Mouse (Mus musculus) kidney, embryonic 14.5 days (tissue): ENCODE measurements around the gene H2afv. TPM values are rescaled to one million over a fixed set of nuclear protein-coding genes. Genes with fewer than 3 reads are reported as not detected.
A peak's percentile ranks its signal among the peaks of the same experiment; 100 is the strongest.

ENCODE experiments used
- ATAC-seq: fragments of 200-750 bp; cut with Nextera tagmentation; 2 replicates; pipeline ENCODE4 v1.8.0; 2017; ENCODE audit warnings: moderate number of reproducible peaks, mild to moderate bottlenecking, moderate TSS enrichment, moderate library complexity; ENCODE audit not compliant: low FRiP score, low TSS enrichment
- H3K27ac ChIP-seq: fragments of 300-500 bp; sonication (generic); 2 replicates; pipeline ENCODE4 v1.5.1; 2014; ENCODE audit warnings: low read depth, mild to moderate bottlenecking, low read length, moderate library complexity, mixed read lengths
- H3K27me3 ChIP-seq: fragments of 300-500 bp; sonication (generic); 2 replicates; pipeline ENCODE4 v1.6.1; 2014; ENCODE audit warnings: mild to moderate bottlenecking, low read length; ENCODE audit not compliant: control insufficient read depth, insufficient read depth
- H3K36me3 ChIP-seq: fragments of 300-500 bp; sonication (generic); 2 replicates; pipeline ENCODE4 v1.6.1; 2014; ENCODE audit warnings: low read length, mixed read lengths; ENCODE audit not compliant: control insufficient read depth, insufficient read depth
- H3K4me1 ChIP-seq: fragments of 300-500 bp; sonication (generic); 2 replicates; pipeline ENCODE4 v1.6.1; 2014; ENCODE audit warnings: low read length, mixed read lengths; ENCODE audit not compliant: control insufficient read depth, insufficient read depth
- H3K4me2 ChIP-seq: fragments of 300-500 bp; sonication (generic); replicated peaks from 2 replicates; pipeline ENCODE4 v1.6.1; 2014; ENCODE audit warnings: low read depth, mild to moderate bottlenecking, low read length
- H3K4me3 ChIP-seq: fragments of 300-500 bp; sonication (generic); 2 replicates; pipeline ENCODE4 v1.5.1; 2014; ENCODE audit warnings: mild to moderate bottlenecking, low read length
- H3K9ac ChIP-seq: fragments of 300-500 bp; sonication (generic); 2 replicates; pipeline ENCODE4 v1.6.1; 2014; ENCODE audit warnings: low read depth, mild to moderate bottlenecking, low read length, moderate library complexity
- H3K9me3 ChIP-seq: fragments of 300-500 bp; sonication (generic); 2 replicates; pipeline ENCODE4 v1.6.1; 2016; ENCODE audit warnings: low read length; ENCODE audit not compliant: control insufficient read depth
- WGBS: fragments of 180-500 bp; shearing (Covaris S2); extraction: QIAGEN DNeasy Blood & Tissue Kit; methylation state at CpG from one replicate; pipeline ENCODE4 v1.1.7; 2014; 5-methylcytosine and 5-hydroxymethylcytosine counted together
- polyA plus RNA-seq: library from polyadenylated mRNA; unstranded; fragments of >200 nt; fragmentation: Nextera tagmentation; extraction: Ambion mirVana; gene quantifications from 2 replicates; pipeline ENCODE4 v1.2.1, GENCODE M21; 2014

The H2afv gene
- 654 and 761 TPM in 2 replicates for polyA plus RNA-seq

DNA sequence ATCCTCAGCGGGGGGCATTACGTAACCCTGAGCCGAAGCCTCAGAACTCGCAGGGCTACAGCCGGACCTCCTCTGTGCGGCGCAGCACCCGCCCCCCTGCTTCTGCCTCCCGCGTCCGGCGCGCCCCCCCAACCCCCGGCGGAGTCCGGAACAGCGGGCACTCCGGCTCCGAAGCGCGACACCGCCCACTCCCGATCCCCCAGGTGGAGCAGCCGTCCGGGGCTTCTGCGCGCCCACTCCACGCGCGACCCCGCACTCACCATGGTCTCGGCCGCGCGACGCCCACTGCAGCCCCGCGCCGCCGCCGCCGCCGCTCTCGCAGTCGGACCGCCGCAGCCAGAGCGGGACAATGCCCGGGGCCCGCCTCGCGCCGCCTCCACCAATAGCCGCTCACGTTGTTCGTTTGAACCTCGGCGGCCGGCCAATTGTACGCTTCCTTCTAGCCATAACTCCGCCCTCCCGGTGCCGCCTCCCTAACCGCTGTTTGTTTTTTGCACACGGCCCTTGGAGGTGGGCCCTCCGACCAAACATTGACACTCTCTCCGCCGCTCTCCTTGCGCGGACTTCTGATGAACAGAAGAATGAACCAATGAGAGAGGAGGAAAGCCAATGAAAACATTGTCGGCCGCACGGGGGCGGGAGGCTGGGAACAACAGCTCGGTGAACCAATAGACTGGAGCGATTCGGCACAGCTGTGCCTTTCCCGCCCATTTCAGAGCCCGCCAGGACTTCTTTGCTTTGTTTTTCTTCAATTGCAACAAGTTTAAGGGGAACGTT lies at the start of gene H2afv:
TSS of gene H2afv (minus strand) at position 367 of the 777 bp plus-strand sequence.
- Histone ChIP-seq H3K4me1 (peaks cover 3% of the 10 kb centered on the region; the same call in 1 of the 2 replicates), H3K9ac (peak within 1 kb of the TSS; percentile 88), H3K4me2 (peak within 1 kb of the TSS; percentile 49), H3K27ac (peak within 1 kb of the TSS; percentile 92), H3K4me3 (peak within 1 kb of the TSS; percentile 82), H3K36me3 (peaks cover 2% of the 10 kb centered on the region; the same call in 1 of the 2 replicates), H3K9me3 (no peaks in the 10 kb centered on the region), H3K27me3 (no peaks in the 10 kb centered on the region)
- whole genome bisulfite sequencing = under 1% methylated on average over 78 of the region's 80 CpGs
- peak; percentile 99 for ATAC-seq

- H3K27me3 ChIP-seq = no peaks in the 10 kb centered on the region
- H3K27ac ChIP-seq = no peak overlapping the region
- no peak overlapping the region for H3K4me2 ChIP-seq
- no peaks in the 10 kb centered on the region for H3K9me3 ChIP-seq
- 0 out of 2 replicates have a peak, but pooled peaks cover 3% of the 10 kb centered on the region for H3K4me1 ChIP-seq
- 0 out of 2 replicates have a peak, but pooled peaks have one; percentile 62 for ATAC-seq
- no peak overlapping the region for H3K9ac ChIP-seq
- WGBS = 55% methylated on average over 6 of the region's 6 CpGs
- H3K36me3 ChIP-seq = no peaks in the 10 kb centered on the region
- no peak overlapping the region for H3K4me3 ChIP-seq
These were observed 45.7 kb upstream of the H2afv start for GRCm38 (mm10) chr11:6489691-6490503.

DNA sequence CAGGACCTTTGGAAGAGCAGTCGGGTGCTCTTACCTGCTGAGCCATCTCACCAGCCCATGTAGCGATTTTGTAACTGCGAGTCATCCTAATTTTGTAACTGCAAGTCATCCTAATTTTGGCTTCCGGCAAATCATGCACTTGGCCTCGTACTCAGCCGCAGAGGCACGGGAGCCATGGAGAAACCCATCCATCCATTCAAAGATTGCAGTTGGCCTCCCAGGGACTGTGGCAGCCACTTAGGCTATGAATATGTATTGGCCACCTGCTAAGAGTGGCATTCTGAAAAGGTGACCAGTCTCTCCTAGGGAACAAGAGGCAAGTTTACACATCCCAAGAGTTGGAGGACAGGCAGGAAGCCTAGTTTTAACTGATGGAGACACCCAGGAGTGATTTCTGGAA lies 45.0 kb upstream of the H2afv start:
- Histone ChIP-seq H3K4me2 (no peak overlapping the region), H3K36me3 (no peaks in the 10 kb centered on the region), H3K4me1 (0 out of 2 replicates have a peak, but pooled peaks cover 3% of the 10 kb centered on the region), H3K9ac (no peak overlapping the region), H3K9me3 (no peaks in the 10 kb centered on the region), H3K27me3 (no peaks in the 10 kb centered on the region), H3K4me3 (no peak overlapping the region), H3K27ac (no peak overlapping the region)
- 87% methylated on average over 7 of the region's 7 CpGs for WGBS
- ATAC-seq = no peak

- WGBS = 96% methylated on average over 5 of the region's 5 CpGs
- no peak overlapping the region for H3K27ac ChIP-seq
- no peaks in the 10 kb centered on the region for H3K36me3 ChIP-seq
- no peaks in the 10 kb centered on the region for H3K9me3 ChIP-seq
- 0 out of 2 replicates have a peak, but pooled peaks cover 3% of the 10 kb centered on the region for H3K4me1 ChIP-seq
- no peak overlapping the region for H3K9ac ChIP-seq
- H3K4me2 ChIP-seq = no peak overlapping the region
- no peak for ATAC-seq
- no peak overlapping the region for H3K4me3 ChIP-seq
- no peaks in the 10 kb centered on the region for H3K27me3 ChIP-seq
These were observed 43.9 kb upstream of the H2afv start for GRCm38 (mm10) chr11:6488041-6488684.

- 0 out of 2 replicates have a peak, but pooled peaks cover 3% of the 10 kb centered on the region for H3K4me1 ChIP-seq
- H3K4me2 ChIP-seq = no peak overlapping the region
- H3K27ac ChIP-seq = no peak overlapping the region
- no peak for ATAC-seq
- H3K4me3 ChIP-seq = no peak overlapping the region
- H3K9me3 ChIP-seq = no peaks in the 10 kb centered on the region
- H3K9ac ChIP-seq = no peak overlapping the region
- WGBS = 59% methylated on average over 7 of the region's 7 CpGs
- H3K27me3 ChIP-seq = no peaks in the 10 kb centered on the region
- no peaks in the 10 kb centered on the region for H3K36me3 ChIP-seq
These were observed 43.3 kb upstream of the H2afv start for GRCm38 (mm10) chr11:6487496-6487895.

GRCm38 (mm10) chr11:6486916-6487315 lies 42.7 kb upstream of the H2afv start:
- H3K36me3 ChIP-seq = no peaks in the 10 kb centered on the region
- 68% methylated on average over 6 of the region's 6 CpGs for WGBS
- 0 out of 2 replicates have a peak, but pooled peaks cover 3% of the 10 kb centered on the region for H3K4me1 ChIP-seq
- H3K9me3 ChIP-seq = no peaks in the 10 kb centered on the region
- H3K27me3 ChIP-seq = no peaks in the 10 kb centered on the region
- ATAC-seq = no peak
- no peak overlapping the region for H3K4me2 ChIP-seq
- no peak overlapping the region for H3K4me3 ChIP-seq
- H3K9ac ChIP-seq = no peak overlapping the region
- H3K27ac ChIP-seq = no peak overlapping the region

GRCm38 (mm10) chr11:6484244-6484959 lies 40.2 kb upstream of the H2afv start:
- no peaks in the 10 kb centered on the region for H3K36me3 ChIP-seq
- no peaks in the 10 kb centered on the region for H3K27me3 ChIP-seq
- ATAC-seq = no peak
- no peaks in the 10 kb centered on the region for H3K9me3 ChIP-seq
- H3K4me1 ChIP-seq = 0 out of 2 replicates have a peak, but pooled peaks cover 3% of the 10 kb centered on the region
- no peak overlapping the region for H3K9ac ChIP-seq
- H3K4me3 ChIP-seq = no peak overlapping the region
- H3K4me2 ChIP-seq = no peak overlapping the region
- no peak overlapping the region for H3K27ac ChIP-seq
- WGBS = 57% methylated on average over 3 of the region's 3 CpGs

GRCm38 (mm10) chr11:6483103-6483502 lies 38.9 kb upstream of the H2afv start:
- no peak for ATAC-seq
- Histone ChIP-seq H3K27ac (no peak overlapping the region), H3K9ac (no peak overlapping the region), H3K4me3 (no peak overlapping the region), H3K9me3 (no peaks in the 10 kb centered on the region), H3K4me1 (0 out of 2 replicates have a peak, but pooled peaks cover 3% of the 10 kb centered on the region), H3K27me3 (no peaks in the 10 kb centered on the region), H3K36me3 (no peaks in the 10 kb centered on the region), H3K4me2 (no peak overlapping the region)
- 84% methylated on average over 2 of the region's 2 CpGs for WGBS
